Mouse (Mus musculus) adrenal gland, adult 8-10 months (tissue): ENCODE measurements around the gene Srsf3. TPM values are rescaled to one million over a fixed set of nuclear protein-coding genes. Genes with fewer than 3 reads are reported as not detected.
"Not testable (repeated sequence)": the region's sequence is repeated elsewhere in the genome, so short reads cannot be mapped to it uniquely, and the experiment has no call there.

Experiments
- DNase-seq: peaks from one replicate; pipeline ENCODE4 v3.0.0; 2022
- total RNA-seq, 4 experiments: library from RNA; stranded (reverse); gene quantifications; 2 replicates each; pipeline ENCODE4 v1.2.4; 2022

Srsf3 gene
- total RNA-seq, 4 experiments from 2014 or later = 89.9 to 176 (median 144) TPM

DNA sequence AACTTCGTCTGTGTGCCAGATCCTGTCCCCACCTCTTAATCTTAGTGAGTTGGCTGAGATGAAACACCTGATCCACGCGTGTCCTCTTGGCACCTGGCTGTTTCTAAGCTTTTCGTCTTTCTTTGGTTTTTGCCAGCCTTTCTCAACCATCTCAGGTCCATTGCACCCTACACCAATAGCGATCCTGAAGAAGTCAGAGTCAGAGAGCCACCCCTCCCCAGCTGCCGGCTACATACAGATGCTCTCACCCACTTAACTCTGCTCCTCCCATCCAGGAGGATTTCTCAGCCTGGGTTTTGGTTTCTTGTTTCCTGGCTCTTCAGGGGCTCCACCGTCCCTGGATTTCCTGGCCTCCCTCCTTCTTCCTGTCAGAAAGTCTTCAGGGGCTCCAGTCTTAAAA is 13.0 kb upstream of the Srsf3 start:
- no peak for DNase-seq

DNA sequence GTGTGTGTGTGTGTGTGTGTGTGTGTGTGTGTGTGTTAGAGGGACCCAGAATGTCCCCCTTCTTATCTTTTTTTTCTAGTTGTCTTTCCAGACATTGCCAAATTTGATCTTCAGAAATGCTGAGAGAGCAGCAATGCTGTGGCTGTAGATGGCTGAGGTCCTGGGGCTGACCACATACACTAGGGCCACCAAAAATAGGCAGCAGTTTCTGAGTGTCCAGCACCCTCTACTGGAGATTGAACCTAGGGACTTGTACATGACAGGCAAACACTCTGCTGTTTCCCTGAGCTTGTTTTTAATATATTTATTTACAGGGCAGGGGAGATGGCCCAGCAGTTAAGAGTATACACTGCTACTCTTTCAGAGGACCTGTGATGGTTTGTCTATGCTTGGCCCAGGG is 12.0 kb upstream of the Srsf3 start:
- no peak for DNase-seq

DNA sequence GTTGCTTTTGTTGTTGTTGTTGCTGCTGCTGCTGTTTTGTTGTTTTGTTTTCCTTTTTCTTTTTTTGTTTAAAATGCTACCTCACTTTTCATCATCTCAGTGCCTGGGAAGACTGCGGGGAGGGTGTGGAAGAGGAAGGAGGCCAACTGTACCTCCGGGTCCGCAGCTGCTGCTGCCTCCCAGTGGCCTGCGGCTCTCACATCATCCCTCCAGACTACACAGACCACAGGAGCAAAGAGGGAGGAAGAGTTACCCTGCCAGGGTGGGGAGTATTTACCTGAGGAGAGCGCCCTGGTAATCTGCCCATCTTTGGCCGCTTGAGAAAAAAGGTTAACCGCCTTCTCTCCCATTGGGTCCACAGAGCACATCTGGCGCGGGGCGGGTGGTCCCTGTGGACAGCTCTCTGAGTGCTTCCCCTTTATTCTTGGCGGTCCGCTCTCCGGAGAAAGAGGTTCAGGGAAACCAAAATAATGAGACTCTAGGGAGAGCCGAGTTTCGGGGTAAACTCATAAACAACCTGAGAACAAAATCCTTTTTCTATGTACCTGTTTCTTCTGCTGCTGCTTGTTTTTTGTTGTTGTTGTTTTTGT is 10.1 kb upstream of the Srsf3 start:
- no peak for DNase-seq

DNA sequence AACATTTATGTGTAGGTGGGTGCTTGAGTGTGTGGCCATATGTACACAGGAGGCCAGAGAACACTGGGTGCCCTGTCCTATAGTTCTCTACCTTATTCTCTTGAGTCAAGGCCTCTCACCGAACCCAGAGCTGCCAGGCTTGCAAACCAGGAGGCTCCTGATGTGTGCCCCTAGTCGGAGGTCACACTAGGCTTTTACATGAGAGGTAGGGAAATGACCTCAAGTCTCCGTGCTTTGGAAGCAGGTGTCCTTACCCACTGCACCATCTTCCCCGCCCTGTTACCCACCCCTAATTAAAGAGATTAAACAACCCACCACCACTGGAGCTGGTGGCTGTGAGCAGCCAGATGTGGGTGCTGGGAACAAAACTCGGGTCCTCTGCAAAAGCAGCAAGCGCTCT is 9.1 kb upstream of the Srsf3 start:
- no peak for DNase-seq

DNA sequence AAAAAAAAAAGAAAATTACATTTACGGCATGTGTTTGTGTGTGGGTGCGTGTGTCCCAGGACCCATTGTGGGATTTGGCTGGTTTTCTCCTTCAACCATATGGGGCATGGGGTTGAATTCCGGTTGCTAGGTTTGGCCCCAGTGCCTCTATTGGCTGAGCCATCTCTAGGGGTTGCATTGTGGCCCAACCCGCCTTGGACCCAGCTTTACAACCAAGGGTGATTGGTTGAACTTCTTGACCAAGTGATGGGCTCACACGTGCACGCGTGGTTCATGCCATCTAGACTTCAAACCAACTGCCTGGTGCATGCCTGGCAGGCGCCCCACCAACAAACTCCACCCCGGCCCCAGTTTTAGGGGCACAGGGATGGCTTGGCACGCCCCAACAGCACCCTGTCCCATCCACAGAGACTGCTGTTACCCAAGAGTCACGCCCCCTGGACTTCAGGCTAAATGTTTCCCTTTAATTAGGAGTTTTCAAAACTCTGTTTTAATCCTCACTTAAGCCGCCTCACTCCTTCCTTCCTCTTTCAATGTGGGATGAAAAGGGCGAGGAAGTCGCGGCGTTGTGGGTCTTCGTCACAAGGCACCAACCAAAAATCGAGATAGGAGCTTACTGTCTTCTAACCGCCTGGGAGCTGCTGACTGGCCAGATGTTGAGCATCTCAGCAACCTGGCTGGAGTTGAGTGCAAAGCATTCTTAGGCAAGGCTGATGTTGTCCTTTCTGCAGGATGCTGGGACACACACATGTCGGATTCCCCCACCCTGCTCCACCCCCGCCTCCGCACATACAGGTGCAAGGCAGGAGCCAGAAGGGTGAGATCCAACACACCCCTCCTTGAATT is 8.2 kb upstream of the Srsf3 start:
- no peak for DNase-seq

DNA sequence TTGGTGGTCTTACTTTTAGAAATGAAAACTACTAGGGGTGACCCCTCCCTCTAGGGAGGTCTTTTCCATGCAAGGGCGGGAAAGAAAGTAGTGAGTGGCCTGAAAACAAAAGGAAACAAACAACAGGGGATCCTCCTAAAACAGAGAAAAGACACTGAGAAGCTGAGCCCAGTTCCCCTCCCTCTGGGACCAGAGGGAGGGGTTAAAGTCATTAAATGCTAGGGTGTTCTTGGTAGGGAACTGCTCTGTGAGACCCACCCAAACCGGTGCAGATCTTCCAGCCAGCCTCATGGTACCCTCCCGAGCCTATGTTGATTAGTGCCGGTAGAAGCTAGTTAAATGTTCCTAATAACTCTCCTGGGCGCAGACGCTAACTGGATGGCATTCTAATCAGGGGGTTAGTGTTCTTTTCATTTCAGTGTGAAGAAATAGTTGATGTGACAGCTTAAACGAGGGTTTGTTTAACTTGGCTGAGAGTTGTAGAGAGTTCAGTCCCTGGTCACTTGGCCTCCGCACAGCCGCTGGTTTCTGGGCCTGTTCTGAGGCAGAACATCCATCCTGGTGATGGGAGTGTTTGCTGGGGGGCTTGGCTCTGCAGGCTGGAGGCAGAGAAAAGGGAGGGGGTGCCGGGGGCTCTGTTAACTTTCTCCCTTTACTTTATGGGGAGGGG is 7.4 kb upstream of the Srsf3 start:
- no peak for DNase-seq

DNA sequence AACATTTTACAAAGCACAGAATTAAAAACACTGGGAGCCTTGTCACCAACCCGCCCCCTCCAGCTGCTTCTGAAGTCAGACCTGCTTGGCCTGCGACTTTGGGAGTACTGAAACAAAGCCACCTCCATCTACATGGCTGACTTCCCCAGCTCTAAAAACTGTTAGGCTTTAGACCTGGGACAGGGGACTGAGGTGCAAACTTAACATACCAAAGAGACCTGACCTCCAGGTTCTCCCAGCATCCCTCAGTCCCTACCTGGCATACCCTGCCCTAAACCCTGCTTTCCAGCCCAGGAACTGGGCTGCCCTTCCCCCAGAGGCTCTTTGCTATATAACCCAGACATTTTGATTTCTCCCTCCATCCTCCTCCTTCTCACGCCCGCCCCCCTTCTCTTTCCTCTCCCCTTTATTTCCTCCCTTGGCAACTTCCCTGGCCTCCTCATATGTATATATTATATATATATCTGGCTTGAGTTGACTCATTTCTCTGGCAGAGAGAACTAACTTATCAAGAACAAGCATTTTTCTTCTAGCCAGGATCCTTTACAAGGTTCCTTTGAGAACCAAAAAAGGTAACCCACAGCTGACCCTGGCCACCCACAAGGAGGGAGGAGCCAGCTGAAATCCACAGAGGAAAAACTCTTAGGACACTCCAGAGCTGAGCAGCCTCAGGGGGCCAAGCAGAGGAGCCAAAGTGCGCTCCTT is 5.6 kb upstream of the Srsf3 start:
- no peak for DNase-seq

DNA sequence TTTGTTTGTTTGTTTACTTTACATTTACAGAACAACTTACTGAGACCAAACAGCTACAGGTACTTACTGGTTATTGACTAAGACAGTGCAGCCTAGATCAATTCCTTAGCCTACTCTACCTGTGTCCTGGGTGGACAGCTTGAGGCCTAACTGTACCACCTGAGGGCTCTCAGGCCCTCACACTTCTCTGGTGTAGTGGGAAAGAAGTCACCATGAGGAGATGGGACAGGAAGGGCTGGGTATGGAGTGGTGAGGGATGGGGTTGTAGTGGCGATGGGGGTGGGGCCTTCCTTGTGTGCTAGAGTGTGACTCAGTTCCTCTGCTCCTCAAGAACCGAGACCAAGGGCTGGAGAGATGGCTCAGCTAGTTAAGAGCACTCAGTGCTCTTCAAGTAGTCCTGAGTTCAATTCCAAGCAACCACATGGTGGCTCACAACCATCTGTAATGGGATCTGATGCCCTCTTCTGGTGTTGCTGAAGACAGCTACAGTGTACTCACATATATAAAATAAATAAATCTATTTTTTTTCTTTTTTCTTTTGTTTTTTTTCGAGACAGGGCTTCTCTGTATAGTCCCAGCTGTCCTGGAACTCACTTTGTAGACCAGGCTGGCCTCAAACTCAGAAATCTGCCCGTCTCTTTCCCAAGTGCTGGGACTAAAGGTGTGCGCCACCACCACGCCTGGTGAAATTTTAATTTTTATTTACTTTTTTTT is 1.9 kb upstream of the Srsf3 start:
- no peak for DNase-seq

DNA sequence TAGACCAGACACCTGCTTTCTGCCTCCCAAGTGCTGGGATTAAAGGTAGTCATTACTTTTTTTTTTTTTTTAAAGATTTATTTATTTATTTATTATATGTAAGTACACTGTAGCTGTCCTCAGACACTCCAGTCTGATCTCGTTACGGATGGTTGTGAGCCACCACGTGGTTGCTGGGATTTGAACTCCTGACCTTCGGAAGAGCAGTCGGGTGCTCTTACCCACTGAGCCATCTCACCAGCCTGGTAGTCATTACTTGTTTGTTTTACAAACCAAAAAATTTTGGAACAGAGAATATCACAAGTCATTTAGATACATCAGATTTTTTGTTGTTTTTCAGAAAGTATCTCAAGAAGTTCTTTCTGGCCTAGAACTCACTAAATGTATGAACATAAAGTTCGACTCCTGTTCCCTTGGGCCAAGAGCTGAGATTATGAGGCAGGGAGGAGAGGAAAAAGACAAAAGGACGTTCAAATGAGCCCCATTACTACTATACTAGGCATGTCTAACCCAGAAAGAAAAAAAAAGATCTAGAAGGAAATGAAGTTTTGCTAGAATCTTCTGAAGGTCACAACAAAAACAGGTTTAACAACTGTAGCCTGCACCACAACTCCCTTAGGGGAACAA is 1.2 kb upstream of the Srsf3 start:
- not testable (repeated sequence) for DNase-seq

DNA sequence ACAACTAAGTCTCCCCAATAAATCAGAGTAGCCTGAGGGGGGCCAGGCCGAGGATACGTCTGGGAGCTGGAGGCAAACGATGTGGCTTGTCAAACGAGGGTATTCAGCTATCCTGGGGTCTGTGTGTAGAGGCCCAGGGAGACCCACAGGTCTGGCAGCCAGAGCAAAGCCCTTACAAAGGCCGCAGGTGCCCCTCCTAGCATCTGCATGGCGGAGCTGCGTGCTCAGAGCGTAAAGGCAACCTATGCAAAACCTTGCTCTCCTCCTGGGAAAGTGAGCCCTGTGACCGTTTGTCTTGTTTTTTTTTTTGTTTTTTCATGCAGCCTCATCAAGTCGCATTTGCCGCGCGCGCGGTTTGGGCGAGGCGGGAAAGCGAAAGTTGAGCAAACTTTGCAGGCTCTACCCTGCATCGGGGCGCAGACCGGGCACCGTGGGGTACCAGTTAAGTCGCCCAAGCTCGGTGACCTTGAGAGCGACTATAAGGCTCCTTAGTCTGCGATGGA is 606 bp upstream of the Srsf3 start:
- no peak for DNase-seq

DNA sequence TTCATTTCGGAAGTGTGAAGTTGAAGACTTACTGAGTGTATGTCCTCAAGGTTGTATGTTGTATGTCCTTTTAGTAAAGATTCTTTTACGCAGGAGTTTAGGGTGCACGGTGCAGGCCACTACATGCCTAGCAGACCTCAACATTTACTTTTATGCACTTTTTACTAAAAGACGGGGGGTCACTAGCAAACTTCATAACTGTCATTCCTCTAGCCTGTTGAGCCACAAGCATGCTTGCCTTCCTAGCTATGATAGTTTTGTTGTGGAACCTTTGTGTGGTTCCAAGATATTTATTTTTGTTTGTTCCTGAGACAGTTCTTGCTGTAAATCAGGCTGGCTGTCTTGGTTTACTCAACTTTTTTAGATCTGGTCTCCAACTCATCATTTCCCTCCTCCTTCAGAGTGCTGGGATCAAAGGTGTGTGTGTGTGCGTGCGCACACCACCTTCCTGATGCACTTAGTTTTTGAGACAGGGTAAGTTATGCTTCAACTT is 1.2 kb downstream of the Srsf3 start:
- no peak for DNase-seq

DNA sequence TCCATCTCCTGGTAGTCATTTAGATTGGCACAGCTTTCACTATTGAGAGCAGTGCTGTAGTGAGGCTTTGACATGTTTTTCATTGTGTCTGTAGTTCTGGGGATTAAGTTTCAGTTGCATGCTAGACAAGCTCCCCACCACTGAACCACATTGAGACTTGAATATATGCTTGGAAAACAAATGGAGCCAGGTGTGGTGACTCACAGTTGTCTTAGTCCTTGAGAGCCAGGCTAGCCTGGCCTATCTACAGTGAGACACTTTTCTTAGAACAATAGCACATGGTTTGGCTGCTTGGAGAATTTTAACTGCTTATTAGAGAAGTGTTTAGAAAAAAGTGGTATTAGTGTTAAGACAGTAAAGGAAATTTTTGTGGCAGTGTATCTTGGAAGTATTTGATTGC is 1.8 kb downstream of the Srsf3 start:
- DNase-seq = no peak

DNA sequence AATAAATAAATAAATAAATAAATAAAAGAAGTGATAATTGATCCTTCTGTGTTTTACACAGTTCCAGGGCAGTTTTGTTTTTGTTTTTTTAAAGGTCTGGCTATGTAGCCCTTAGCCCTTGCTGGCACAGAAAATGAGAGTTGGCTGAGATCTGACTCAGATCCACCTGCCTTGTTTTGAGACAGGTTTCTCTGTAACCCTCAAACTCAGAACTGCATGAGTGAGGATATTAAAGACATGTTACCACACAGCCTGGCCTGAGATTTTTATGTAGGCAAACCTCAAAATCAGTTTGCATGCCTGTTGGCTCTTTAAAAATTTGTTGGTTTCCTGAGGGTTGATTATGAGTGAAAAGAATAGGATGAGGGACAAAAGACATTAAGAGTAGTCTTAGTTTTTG is 3.1 kb downstream of the Srsf3 start:
- no peak for DNase-seq

DNA sequence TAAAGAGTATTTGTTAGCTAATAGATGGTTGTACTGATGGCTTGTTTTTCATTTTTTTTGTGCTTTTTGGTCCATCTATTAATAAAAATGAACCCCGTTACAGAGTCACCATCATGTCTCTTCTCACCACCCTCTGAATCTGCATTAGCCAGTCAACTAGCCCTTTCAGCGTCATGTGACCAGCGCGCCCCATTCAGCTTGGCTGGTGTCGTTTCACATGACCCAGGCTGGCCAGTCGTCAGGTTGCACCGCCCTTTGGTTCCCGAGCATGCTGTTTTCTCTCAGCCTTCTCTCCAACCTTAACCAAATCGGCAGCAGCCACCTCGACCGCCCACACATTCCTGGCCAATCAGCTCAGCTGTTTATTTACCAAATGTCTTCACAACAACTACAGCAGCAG is 6.9 kb downstream of the Srsf3 start:
- DNase-seq = no peak

DNA sequence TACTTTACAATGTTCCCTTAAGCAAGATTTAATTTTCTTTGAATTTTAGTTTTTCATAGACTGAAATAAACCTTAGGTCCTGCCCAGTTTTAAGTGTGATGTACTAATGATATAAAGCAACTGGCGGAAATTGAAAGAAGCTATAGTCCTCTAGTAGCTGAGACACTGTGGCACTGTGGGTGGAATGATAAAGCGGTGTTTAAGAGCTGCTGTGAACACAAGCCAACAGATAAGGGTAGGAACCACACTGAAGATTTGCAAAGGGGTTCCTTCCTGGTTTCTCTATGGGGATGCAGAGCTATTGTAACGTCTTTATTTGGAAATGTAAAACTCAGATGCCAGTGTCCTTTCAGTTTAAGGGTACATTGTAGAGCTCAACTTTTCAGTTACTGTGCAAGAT is 9.2 kb downstream of the Srsf3 start:
- not testable (repeated sequence) for DNase-seq

DNA sequence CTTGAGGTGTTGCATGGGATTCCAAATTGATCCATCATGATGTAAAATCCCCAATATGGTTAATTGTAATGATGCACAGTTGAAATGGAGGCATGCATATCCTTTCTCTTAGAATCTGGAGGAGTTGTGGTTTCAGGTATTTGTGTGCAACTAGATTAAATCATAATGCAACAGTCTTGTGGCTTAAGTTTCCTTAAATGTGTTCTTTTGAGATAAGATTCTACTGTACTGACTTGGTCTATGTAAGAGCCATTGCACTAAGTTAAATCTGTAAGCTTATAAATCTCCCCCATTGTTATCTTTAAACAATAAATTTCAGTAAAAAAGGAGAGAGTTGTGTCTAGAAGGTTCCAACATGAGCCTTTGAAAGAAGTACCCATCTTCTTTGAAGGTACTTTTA is 10.1 kb downstream of the Srsf3 start:
- DNase-seq = no peak

DNA sequence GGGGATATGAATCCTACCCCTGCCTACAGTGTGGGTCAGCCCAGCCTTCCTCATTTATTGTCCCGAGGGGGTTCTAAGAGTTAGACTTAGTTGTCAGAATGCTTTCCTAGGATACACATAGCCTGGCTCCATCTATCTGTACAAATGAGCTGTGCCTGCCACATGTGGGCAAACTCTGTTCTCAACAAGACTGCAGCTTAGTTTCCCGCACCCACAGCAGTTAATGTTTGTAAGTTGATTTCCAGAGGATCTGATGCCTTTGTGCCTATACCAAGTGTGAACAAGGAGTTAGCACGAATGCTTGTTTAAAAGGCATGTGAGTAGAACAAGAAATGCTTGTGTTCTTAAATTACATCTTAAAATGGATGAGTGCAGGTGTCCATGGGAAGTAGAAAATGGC is 11.2 kb downstream of the Srsf3 start:
- no peak for DNase-seq

DNA sequence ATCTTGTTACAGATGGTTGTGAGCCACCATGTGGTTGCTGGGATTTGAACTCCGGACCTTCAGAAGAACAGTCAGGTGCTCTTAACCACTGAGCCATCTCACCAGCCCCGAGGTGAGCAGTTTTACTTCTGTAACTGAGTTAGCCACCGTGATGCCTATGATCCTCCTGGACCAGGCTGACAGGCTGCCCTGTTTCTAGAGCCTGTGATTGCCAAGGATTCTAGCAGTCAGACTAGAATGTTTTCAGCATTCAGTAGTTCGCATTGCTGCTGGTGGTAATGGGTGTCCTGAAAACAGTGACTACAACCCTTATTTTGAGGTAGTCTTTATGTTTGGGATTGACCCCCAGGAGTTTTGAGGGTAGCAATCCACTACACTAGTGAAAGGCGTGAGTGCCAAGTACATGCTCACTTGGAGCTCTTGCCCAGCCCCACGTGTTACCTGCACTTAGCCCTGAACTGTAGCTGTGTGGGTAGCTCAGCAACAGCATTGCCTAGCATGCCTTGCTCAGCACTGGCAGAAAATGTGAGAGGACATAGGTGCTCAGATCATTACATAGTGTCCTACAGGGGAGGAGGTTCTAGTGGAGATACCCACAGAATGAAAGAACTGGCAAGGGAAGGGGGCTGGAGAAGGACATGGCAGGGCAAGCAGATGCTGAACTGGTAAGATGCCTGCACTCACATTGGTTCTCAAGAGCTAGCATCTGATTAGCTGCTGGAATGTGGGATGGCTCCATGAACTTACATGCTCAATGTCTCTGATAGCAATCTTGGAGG is 11.9 kb downstream of the Srsf3 start:
- DNase-seq = no peak

DNA sequence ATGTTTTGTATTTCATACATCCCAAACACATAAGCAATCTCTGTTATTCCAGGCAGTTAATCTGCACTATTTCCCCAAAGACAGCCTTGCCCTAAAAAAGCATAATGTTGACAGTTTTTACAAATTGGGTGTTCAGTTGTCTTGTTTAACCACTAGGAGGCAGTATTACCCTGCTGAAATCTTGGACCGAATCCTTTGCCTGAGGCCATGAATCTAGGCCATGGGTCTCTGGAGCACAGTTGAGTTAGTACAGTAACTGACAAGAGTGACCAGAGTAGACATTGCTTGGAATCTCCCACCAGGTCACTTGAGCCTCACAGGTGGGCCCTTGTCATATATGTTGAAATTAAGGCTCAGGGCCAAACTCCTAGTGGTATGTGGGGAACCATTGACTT is 12.5 kb downstream of the Srsf3 start:
- DNase-seq = no peak

DNA sequence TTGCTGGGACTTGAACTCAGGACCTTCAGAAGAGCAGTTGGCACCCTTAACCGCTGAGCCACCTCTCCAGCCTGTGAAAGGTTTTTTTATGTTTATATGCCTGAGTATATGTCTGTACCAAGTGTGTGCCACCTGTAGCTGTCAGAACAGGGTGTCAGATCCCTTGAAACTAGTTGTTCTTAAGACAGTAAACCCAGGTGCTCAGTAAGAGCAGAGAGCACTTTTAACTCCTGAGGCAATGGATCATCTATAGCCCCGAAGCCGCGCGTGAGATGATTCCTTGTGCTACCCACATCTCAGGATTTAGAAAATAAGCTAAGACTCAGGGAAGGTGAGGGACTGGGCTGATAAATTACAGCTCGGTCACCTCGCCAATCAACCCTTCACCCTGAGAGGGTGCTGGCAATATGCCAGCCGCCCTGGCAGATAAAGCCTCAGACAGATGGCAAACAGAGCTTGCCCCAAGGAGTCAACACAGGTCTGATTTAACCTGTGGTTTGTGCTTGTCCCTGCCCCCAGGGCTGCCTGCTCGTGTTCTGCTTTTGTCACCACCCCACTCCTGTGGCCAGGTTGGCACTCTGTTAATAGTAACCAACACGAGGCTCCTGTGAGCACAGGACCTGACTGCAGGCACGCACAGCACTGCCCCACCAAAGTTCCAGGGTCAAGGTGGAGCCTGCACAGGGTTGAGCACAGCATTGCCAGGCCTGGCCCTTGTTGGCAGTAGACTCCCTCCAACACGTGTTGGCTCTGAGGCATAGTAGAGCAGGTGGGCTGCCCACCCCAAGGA is 13.5 kb downstream of the Srsf3 start:
- DNase-seq = no peak
